Mouse (Mus musculus) left cerebral cortex, postnatal 14 days (tissue): ENCODE measurements around the gene Gm21964. TPM values are rescaled to one million over a fixed set of nuclear protein-coding genes. Genes with fewer than 3 reads are reported as not detected.

Source experiments
- DNase-seq, 2 experiments: peaks; one replicate each; pipeline ENCODE4 v3.0.0; 2021 to 2022; ENCODE audit warnings: low spot score in 2 of 2, mixed read lengths in 1 of 2
- intact Hi-C: fragments of 180-260 bp; cut with DNase I; formaldehyde crosslinking; loops from one replicate; pipeline ENCODE4 v1.15.1; 2025
- total RNA-seq, 2 experiments: library from RNA; stranded (reverse); gene quantifications; 2 replicates each; pipeline ENCODE4 v1.2.3; 2021

Gm21964 gene
- total RNA-seq, 2 experiments from 2014 or later = not detected

- DNase-seq = no peak
- intact Hi-C loops = no loop called here
Measured at GRCm38 (mm10) chr8:110140770-110141169, 39.8 kb downstream of the Gm21964 start.

GRCm38 (mm10) chr8:110145538-110145937 lies 44.5 kb downstream of the Gm21964 start:
- DNase-seq = peak; percentile 56 to 75
- intact Hi-C loops = no loop called here

- DNase-seq = no peak
- intact Hi-C loops = no loop called here
Measured at GRCm38 (mm10) chr8:110152951-110153350, 51.9 kb downstream of the Gm21964 start.

Other genes with a start within 250 kb of the Gm21964 start
- gene Phlpp2, start 232.7 kb upstream of the Gm21964 start, total RNA-seq = 10 to 100 TPM; 31.2 to 34.7 TPM
- gene Marveld3, start 139.0 kb upstream of the Gm21964 start, total RNA-seq = under 1 TPM in 1 of 2 experiments, not detected in 1; 0.17 TPM
- not detected for gene Tat, start 110.8 kb upstream of the Gm21964 start, total RNA-seq
- gene Chst4, start 61.5 kb upstream of the Gm21964 start, total RNA-seq = not detected
- gene Zfp612, start 21.5 kb upstream of the Gm21964 start, total RNA-seq = 10 to 100 TPM; 29.6 to 30.4 TPM
- not detected for gene Gm17720, start 1.5 kb downstream of the Gm21964 start, total RNA-seq
- gene Calb2, start 67.0 kb downstream of the Gm21964 start, total RNA-seq = 10 to 100 TPM; 31.9 to 49.8 TPM
- gene Cmtr2, start 114.5 kb downstream of the Gm21964 start, total RNA-seq = 1 to 10 TPM; 4.0 to 4.4 TPM
- under 1 TPM; 0.35 to 0.44 TPM for gene Hydin, start 165.8 kb downstream of the Gm21964 start, total RNA-seq